Mouse (Mus musculus): ENCODE data around the gene Celf2. TPM values are rescaled to one million over a fixed set of nuclear protein-coding genes. Genes with fewer than 3 reads are reported as not detected.
A peak's percentile ranks its signal among the peaks of the same experiment; 100 is the strongest.

Celf2 gene
- polyA plus RNA-seq, 1 experiment from 2014 or later = 12.3 TPM

- H3K9me3 ChIP-seq (ENCODE audit: control insufficient read depth, low read length) = no peaks in the 10 kb centered on the region
- no peak overlapping the region for H3K27ac ChIP-seq (ENCODE audit: low read depth, low read length)
- WGBS = 88% methylated on average over 4 of the region's 4 CpGs
- no peaks in the 10 kb centered on the region for H3K4me1 ChIP-seq (ENCODE audit: control insufficient read depth, insufficient read depth, low read length)
- H3K36me3 ChIP-seq (ENCODE audit: control insufficient read depth, insufficient read depth, low read length) = no peaks in the 10 kb centered on the region
- ATAC-seq (ENCODE audit: low FRiP score, low TSS enrichment) = no peak
- H3K9ac ChIP-seq (ENCODE audit: low read depth, low read length) = no peak overlapping the region
- H3K4me2 ChIP-seq (replicated peaks; ENCODE audit: low read depth, low read length) = no peak overlapping the region
- H3K27me3 ChIP-seq (ENCODE audit: control insufficient read depth, insufficient read depth, low read length) = no peaks in the 10 kb centered on the region
- no peak overlapping the region for H3K4me3 ChIP-seq (ENCODE audit: low read length)
Observed at GRCm38 (mm10) chr2:7260186-7260585, 249.2 kb downstream of the Celf2 start.

- H3K4me2 ChIP-seq (replicated peaks; ENCODE audit: low read depth, low read length) = no peak overlapping the region
- no peak overlapping the region for H3K9ac ChIP-seq (ENCODE audit: low read depth, low read length)
- ATAC-seq (ENCODE audit: low FRiP score, low TSS enrichment) = no peak
- no peak overlapping the region for H3K4me3 ChIP-seq (ENCODE audit: low read length)
- no peaks in the 10 kb centered on the region for H3K27me3 ChIP-seq (ENCODE audit: control insufficient read depth, insufficient read depth, low read length)
- H3K4me1 ChIP-seq (ENCODE audit: control insufficient read depth, insufficient read depth, low read length) = no peaks in the 10 kb centered on the region
- no peaks in the 10 kb centered on the region for H3K36me3 ChIP-seq (ENCODE audit: control insufficient read depth, insufficient read depth, low read length)
- H3K9me3 ChIP-seq (ENCODE audit: control insufficient read depth, low read length) = no peaks in the 10 kb centered on the region
- WGBS = 77% methylated on average over 4 of the region's 4 CpGs
- H3K27ac ChIP-seq (ENCODE audit: low read depth, low read length) = no peak overlapping the region
Observed at GRCm38 (mm10) chr2:7259616-7260015, 249.7 kb downstream of the Celf2 start.

GRCm38 (mm10) chr2:7256023-7256422 is 253.3 kb downstream of the Celf2 start:
- no peak for ATAC-seq (ENCODE audit: low FRiP score, low TSS enrichment)
- Histone ChIP-seq H3K4me2 (replicated peaks; ENCODE audit: low read depth, low read length) (no peak overlapping the region), H3K4me1 (ENCODE audit: control insufficient read depth, insufficient read depth, low read length) (no peaks in the 10 kb centered on the region), H3K27ac (ENCODE audit: low read depth, low read length) (no peak overlapping the region), H3K36me3 (ENCODE audit: control insufficient read depth, insufficient read depth, low read length) (no peaks in the 10 kb centered on the region), H3K4me3 (ENCODE audit: low read length) (no peak overlapping the region), H3K9me3 (ENCODE audit: control insufficient read depth, low read length) (no peaks in the 10 kb centered on the region), H3K9ac (ENCODE audit: low read depth, low read length) (no peak overlapping the region), H3K27me3 (ENCODE audit: control insufficient read depth, insufficient read depth, low read length) (no peaks in the 10 kb centered on the region)
- WGBS = 94% methylated on average over 1 of the region's 1 CpGs

- H3K4me3 ChIP-seq (ENCODE audit: low read length) = no peak overlapping the region
- ATAC-seq (ENCODE audit: low FRiP score, low TSS enrichment) = no peak
- H3K9me3 ChIP-seq (ENCODE audit: control insufficient read depth, low read length) = no peaks in the 10 kb centered on the region
- H3K27me3 ChIP-seq (ENCODE audit: control insufficient read depth, insufficient read depth, low read length) = no peaks in the 10 kb centered on the region
- H3K9ac ChIP-seq (ENCODE audit: low read depth, low read length) = no peak overlapping the region
- no peaks in the 10 kb centered on the region for H3K4me1 ChIP-seq (ENCODE audit: control insufficient read depth, insufficient read depth, low read length)
- no peak overlapping the region for H3K4me2 ChIP-seq (replicated peaks; ENCODE audit: low read depth, low read length)
- H3K36me3 ChIP-seq (ENCODE audit: control insufficient read depth, insufficient read depth, low read length) = no peaks in the 10 kb centered on the region
- 88% methylated on average over 3 of the region's 3 CpGs for WGBS
- no peak overlapping the region for H3K27ac ChIP-seq (ENCODE audit: low read depth, low read length)
Observed at GRCm38 (mm10) chr2:7255386-7255785, 254.0 kb downstream of the Celf2 start.

GRCm38 (mm10) chr2:7250314-7250713 is 259.0 kb downstream of the Celf2 start:
- no peak for ATAC-seq (ENCODE audit: low FRiP score, low TSS enrichment)
- no peak overlapping the region for H3K4me2 ChIP-seq (replicated peaks; ENCODE audit: low read depth, low read length)
- H3K4me1 ChIP-seq (ENCODE audit: control insufficient read depth, insufficient read depth, low read length) = no peaks in the 10 kb centered on the region
- H3K27me3 ChIP-seq (ENCODE audit: control insufficient read depth, insufficient read depth, low read length) = no peaks in the 10 kb centered on the region
- H3K4me3 ChIP-seq (ENCODE audit: low read length) = no peak overlapping the region
- 53% methylated on average over 2 of the region's 2 CpGs for WGBS
- no peaks in the 10 kb centered on the region for H3K36me3 ChIP-seq (ENCODE audit: control insufficient read depth, insufficient read depth, low read length)
- no peaks in the 10 kb centered on the region for H3K9me3 ChIP-seq (ENCODE audit: control insufficient read depth, low read length)
- H3K9ac ChIP-seq (ENCODE audit: low read depth, low read length) = no peak overlapping the region
- no peak overlapping the region for H3K27ac ChIP-seq (ENCODE audit: low read depth, low read length)

GRCm38 (mm10) chr2:7249002-7249401 is 260.4 kb downstream of the Celf2 start:
- Histone ChIP-seq H3K4me2 (replicated peaks; ENCODE audit: low read depth, low read length) (no peak overlapping the region), H3K27ac (ENCODE audit: low read depth, low read length) (no peak overlapping the region), H3K4me3 (ENCODE audit: low read length) (no peak overlapping the region), H3K9me3 (ENCODE audit: control insufficient read depth, low read length) (no peaks in the 10 kb centered on the region), H3K4me1 (ENCODE audit: control insufficient read depth, insufficient read depth, low read length) (no peaks in the 10 kb centered on the region), H3K27me3 (ENCODE audit: control insufficient read depth, insufficient read depth, low read length) (no peaks in the 10 kb centered on the region), H3K36me3 (ENCODE audit: control insufficient read depth, insufficient read depth, low read length) (no peaks in the 10 kb centered on the region), H3K9ac (ENCODE audit: low read depth, low read length) (no peak overlapping the region)
- no peak for ATAC-seq (ENCODE audit: low FRiP score, low TSS enrichment)

- no peaks in the 10 kb centered on the region for H3K36me3 ChIP-seq (ENCODE audit: control insufficient read depth, insufficient read depth, low read length)
- H3K9me3 ChIP-seq (ENCODE audit: control insufficient read depth, low read length) = no peaks in the 10 kb centered on the region
- ATAC-seq (ENCODE audit: low FRiP score, low TSS enrichment) = peak; percentile 88
- no peaks in the 10 kb centered on the region for H3K4me1 ChIP-seq (ENCODE audit: control insufficient read depth, insufficient read depth, low read length)
- 0 out of 2 replicates have a peak overlapping the region, but pooled peaks have one; percentile 30 for H3K27ac ChIP-seq (ENCODE audit: low read depth, low read length)
- H3K4me2 ChIP-seq (replicated peaks; ENCODE audit: low read depth, low read length) = no peak overlapping the region
- no peak overlapping the region for H3K4me3 ChIP-seq (ENCODE audit: low read length)
- no peaks in the 10 kb centered on the region for H3K27me3 ChIP-seq (ENCODE audit: control insufficient read depth, insufficient read depth, low read length)
- H3K9ac ChIP-seq (ENCODE audit: low read depth, low read length) = no peak overlapping the region
- 56% methylated on average over 4 of the region's 4 CpGs for WGBS
Observed at GRCm38 (mm10) chr2:7245958-7246774, 263.2 kb downstream of the Celf2 start.

GRCm38 (mm10) chr2:7242139-7242538 is 267.2 kb downstream of the Celf2 start:
- no peak for ATAC-seq (ENCODE audit: low FRiP score, low TSS enrichment)

GRCm38 (mm10) chr2:7241523-7241941 is 267.8 kb downstream of the Celf2 start:
- Histone ChIP-seq H3K9me3 (ENCODE audit: control insufficient read depth, low read length) (no peaks in the 10 kb centered on the region), H3K4me2 (replicated peaks; ENCODE audit: low read depth, low read length) (no peak overlapping the region), H3K27ac (ENCODE audit: low read depth, low read length) (no peak overlapping the region), H3K4me3 (ENCODE audit: low read length) (no peak overlapping the region), H3K27me3 (ENCODE audit: control insufficient read depth, insufficient read depth, low read length) (no peaks in the 10 kb centered on the region), H3K4me1 (ENCODE audit: control insufficient read depth, insufficient read depth, low read length) (no peaks in the 10 kb centered on the region), H3K9ac (ENCODE audit: low read depth, low read length) (no peak overlapping the region), H3K36me3 (ENCODE audit: control insufficient read depth, insufficient read depth, low read length) (no peaks in the 10 kb centered on the region)
- no peak for ATAC-seq (ENCODE audit: low FRiP score, low TSS enrichment)
- 85% methylated on average over 4 of the region's 4 CpGs for WGBS

More at GRCm38 (mm10) chr2:7242139-7242538, 267.2 kb downstream of the Celf2 start:
- no peak overlapping the region for H3K9ac ChIP-seq (ENCODE audit: low read depth, low read length)
- no peak overlapping the region for H3K27ac ChIP-seq (ENCODE audit: low read depth, low read length)
- no peak overlapping the region for H3K4me2 ChIP-seq (replicated peaks; ENCODE audit: low read depth, low read length)
- H3K27me3 ChIP-seq (ENCODE audit: control insufficient read depth, insufficient read depth, low read length) = no peaks in the 10 kb centered on the region
- no peaks in the 10 kb centered on the region for H3K9me3 ChIP-seq (ENCODE audit: control insufficient read depth, low read length)
- 73% methylated on average over 1 of the region's 1 CpGs for WGBS
- no peaks in the 10 kb centered on the region for H3K36me3 ChIP-seq (ENCODE audit: control insufficient read depth, insufficient read depth, low read length)
- H3K4me1 ChIP-seq (ENCODE audit: control insufficient read depth, insufficient read depth, low read length) = no peaks in the 10 kb centered on the region
- no peak overlapping the region for H3K4me3 ChIP-seq (ENCODE audit: low read length)

Measured in kidney, embryonic 14.5 days (tissue).